Mouse (Mus musculus): ENCODE measurements around the gene Tacc2. TPM values are rescaled to one million over a fixed set of nuclear protein-coding genes. Genes with fewer than 3 reads are reported as not detected.

Tacc2 gene
- polyA plus RNA-seq, 1 experiment from 2014 or later = 17.3 TPM

DNA sequence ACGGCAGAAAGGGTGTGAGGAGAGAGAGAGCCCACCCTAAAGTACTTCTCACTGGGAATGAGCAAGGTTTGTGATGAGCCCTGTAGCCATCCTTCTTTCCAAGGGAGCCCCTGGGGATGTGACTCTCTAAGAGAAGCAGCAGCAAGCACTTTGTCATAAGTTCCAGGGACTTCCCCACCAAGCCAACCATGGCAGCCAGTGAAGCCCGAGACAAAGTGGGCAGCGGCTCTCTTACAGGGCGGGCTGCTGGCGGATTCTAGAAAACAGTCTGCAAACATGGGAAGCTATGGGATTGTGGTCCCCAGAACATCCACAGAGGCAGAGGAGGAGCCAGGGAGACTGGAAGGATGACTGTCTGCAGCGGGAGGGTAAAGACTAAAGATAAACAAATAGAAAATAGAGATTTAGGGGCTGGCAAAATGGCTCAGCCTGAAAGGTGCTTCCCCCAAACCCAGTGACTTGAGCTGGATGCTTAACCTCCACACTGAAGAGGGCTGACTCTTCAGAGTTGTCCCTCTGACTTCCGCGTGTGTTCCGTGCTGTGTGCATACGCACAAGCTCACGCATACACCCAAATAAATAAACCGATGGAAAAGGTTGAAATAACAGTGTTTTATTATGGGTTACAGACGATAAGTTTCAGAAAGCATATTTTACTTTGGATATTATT lies 118.6 kb downstream of the Tacc2 start:
- whole genome bisulfite sequencing = 76% methylated on average over 13 of the region's 13 CpGs
- DNase-seq (ENCODE audit: low spot score) (no peak), ATAC-seq (replicated peaks; ENCODE audit: low FRiP score) (no peak)
- Histone ChIP-seq H3K27ac (ENCODE audit: low read depth, low read length) (no peak overlapping the region), H3K9me3 (ENCODE audit: control insufficient read depth, low read length) (no peaks in the 10 kb centered on the region), H3K36me3 (ENCODE audit: control insufficient read depth, insufficient read depth, low read length) (no peaks in the 10 kb centered on the region), H3K27me3 (replicated peaks; ENCODE audit: control insufficient read depth, insufficient read depth, low read length) (peaks cover 8% of the 10 kb centered on the region; the same call in 1 of the 2 replicates), H3K9ac (ENCODE audit: low read depth, low read length) (no peak overlapping the region), H3K4me3 (ENCODE audit: low read depth, low read length) (no peak overlapping the region), H3K4me1 (replicated peaks; ENCODE audit: control insufficient read depth, insufficient read depth, low read length) (peaks cover 6% of the 10 kb centered on the region; the same call in 1 of the 2 replicates), H3K4me2 (no peak overlapping the region)

DNA sequence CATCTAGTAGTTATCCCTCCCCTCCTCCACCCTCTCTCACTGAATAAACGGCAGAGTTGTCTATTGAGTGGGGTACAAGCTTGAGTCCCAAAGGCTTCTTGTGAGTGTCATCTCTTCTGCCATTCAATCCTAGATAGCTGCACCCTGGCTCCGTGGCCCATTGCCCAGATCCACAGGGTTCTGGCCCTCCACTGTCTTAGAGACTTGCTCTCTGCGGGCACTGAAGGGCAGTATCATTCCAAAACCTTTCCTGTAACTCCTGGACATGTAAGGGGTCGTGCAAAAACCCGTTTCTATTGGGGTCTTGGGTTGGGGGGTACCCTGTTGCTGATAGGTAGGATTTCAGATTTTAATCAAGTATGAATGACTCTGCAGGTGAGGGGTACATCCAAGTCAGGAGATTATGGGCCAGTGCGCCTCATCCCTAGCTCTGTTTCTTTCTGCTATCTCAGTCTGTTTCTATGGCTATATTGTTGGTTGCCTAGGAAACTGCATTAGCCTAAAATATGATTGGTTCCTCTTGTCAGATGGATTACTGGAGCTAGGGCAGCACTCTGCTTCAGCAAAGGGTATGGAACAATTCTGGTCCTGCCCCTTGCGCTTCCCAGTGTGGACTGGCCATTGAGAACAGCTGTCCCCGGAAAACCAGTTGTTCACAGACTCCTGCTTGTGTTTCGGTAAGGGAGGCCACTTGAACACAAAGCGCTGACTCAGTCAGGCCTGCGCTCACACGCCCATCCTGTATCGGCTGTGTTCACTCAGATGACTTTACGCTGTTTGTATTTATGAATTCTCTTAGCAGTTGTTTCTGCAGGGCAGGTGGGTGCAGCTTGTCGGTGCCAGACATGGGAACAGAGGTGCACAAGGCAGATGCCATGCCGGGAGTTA lies 119.4 kb downstream of the Tacc2 start:
- no peak overlapping the region for H3K4me2 ChIP-seq
- 86% methylated on average over 16 of the region's 16 CpGs for WGBS
- H3K36me3 ChIP-seq (ENCODE audit: control insufficient read depth, insufficient read depth, low read length) = no peaks in the 10 kb centered on the region
- peaks cover 8% of the 10 kb centered on the region; the same call in 1 of the 2 replicates for H3K27me3 ChIP-seq (replicated peaks; ENCODE audit: control insufficient read depth, insufficient read depth, low read length)
- H3K27ac ChIP-seq (ENCODE audit: low read depth, low read length) = no peak overlapping the region
- H3K4me3 ChIP-seq (ENCODE audit: low read depth, low read length) = no peak overlapping the region
- DNase-seq (ENCODE audit: low spot score) (no peak), ATAC-seq (replicated peaks; ENCODE audit: low FRiP score) (no peak)
- H3K9me3 ChIP-seq (ENCODE audit: control insufficient read depth, low read length) = no peaks in the 10 kb centered on the region
- peaks cover 6% of the 10 kb centered on the region; the same call in 1 of the 2 replicates for H3K4me1 ChIP-seq (replicated peaks; ENCODE audit: control insufficient read depth, insufficient read depth, low read length)
- H3K9ac ChIP-seq (ENCODE audit: low read depth, low read length) = no peak overlapping the region

DNA sequence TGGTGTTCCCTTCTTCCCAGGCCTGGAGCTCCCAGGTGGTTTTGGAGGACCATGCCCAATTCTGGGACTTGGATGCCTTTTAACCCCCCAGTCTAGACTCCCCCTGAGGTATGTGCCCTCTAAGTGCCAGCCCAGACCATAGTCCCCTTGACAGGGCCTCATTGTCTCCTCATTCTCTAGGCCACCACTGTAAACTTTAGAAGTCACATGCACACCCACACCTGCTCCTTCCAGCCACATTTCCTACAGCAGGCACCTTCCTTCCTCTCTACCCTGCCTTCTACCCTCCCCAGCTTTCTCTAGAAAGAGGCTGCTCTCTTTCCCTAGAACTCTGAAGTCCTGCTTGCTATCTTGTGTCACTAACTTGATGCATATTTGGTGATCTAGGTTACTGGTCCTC lies 121.2 kb downstream of the Tacc2 start:
- Histone ChIP-seq H3K4me3 (ENCODE audit: low read depth, low read length) (no peak overlapping the region), H3K36me3 (ENCODE audit: control insufficient read depth, insufficient read depth, low read length) (no peaks in the 10 kb centered on the region), H3K27me3 (replicated peaks; ENCODE audit: control insufficient read depth, insufficient read depth, low read length) (no peaks in the 10 kb centered on the region), H3K4me2 (no peak overlapping the region), H3K9ac (ENCODE audit: low read depth, low read length) (no peak overlapping the region), H3K27ac (ENCODE audit: low read depth, low read length) (no peak overlapping the region), H3K4me1 (replicated peaks; ENCODE audit: control insufficient read depth, insufficient read depth, low read length) (peaks cover 3% of the 10 kb centered on the region; the same call in 1 of the 2 replicates), H3K9me3 (ENCODE audit: control insufficient read depth, low read length) (no peaks in the 10 kb centered on the region)
- 0 out of 2 replicates have a peak, but pooled peaks have one; percentile 29 for ATAC-seq (replicated peaks; ENCODE audit: low FRiP score)
- no peak for DNase-seq (ENCODE audit: low spot score)

DNA sequence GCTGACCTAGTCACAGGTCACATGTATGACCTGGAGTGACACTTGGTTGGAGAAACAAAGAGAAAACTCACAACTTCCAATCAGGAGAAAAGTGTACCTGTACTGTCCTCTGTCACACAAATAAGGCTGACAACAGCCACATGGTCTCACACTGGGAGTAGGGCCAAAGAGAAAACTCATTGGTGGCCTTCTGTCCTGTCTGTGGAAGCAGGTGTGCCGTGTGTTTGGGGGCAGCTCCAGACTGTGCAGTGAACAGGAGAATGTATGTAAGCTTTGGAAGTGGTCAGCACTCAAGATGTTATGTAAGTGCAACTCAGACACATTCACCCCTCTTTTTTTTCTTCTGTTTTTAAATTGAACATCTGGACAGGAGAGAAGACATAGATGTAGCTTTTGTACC lies 124.1 kb downstream of the Tacc2 start:
- Histone ChIP-seq H3K36me3 (ENCODE audit: control insufficient read depth, insufficient read depth, low read length) (no peaks in the 10 kb centered on the region), H3K27me3 (replicated peaks; ENCODE audit: control insufficient read depth, insufficient read depth, low read length) (no peaks in the 10 kb centered on the region), H3K4me1 (replicated peaks; ENCODE audit: control insufficient read depth, insufficient read depth, low read length) (no peaks in the 10 kb centered on the region), H3K9me3 (ENCODE audit: control insufficient read depth, low read length) (no peaks in the 10 kb centered on the region), H3K27ac (ENCODE audit: low read depth, low read length) (no peak overlapping the region), H3K4me3 (ENCODE audit: low read depth, low read length) (no peak overlapping the region), H3K4me2 (no peak overlapping the region), H3K9ac (ENCODE audit: low read depth, low read length) (no peak overlapping the region)
- 68% methylated on average over 1 of the region's 1 CpGs for WGBS
- DNase-seq (ENCODE audit: low spot score) (no peak), ATAC-seq (replicated peaks; ENCODE audit: low FRiP score) (no peak)

DNA sequence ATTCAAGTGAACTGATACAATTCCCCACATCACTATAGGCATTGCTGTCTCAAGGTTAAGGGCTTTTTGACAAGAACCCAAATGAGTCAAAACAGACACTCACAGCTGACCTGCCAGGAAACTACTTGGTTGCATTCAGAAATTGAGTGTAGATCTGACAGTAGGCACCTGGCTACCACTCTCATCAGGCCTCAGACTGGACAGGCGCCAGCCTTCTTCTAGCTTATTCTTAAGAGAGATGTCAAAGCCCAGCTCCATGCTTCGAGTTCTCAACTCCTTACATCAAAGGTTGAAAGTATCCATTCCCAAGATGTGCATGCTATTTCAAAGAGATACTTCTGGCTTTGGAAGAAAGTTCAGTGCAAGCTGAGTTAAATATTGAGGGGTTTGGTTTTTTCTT lies 128.0 kb downstream of the Tacc2 start:
- H3K4me1 ChIP-seq (replicated peaks; ENCODE audit: control insufficient read depth, insufficient read depth, low read length) = 0 out of 2 replicates have a peak, but pooled peaks cover 5% of the 10 kb centered on the region
- H3K27me3 ChIP-seq (replicated peaks; ENCODE audit: control insufficient read depth, insufficient read depth, low read length) = no peaks in the 10 kb centered on the region
- no peaks in the 10 kb centered on the region for H3K36me3 ChIP-seq (ENCODE audit: control insufficient read depth, insufficient read depth, low read length)
- H3K4me3 ChIP-seq (ENCODE audit: low read depth, low read length) = no peak overlapping the region
- DNase-seq (ENCODE audit: low spot score) (no peak), ATAC-seq (replicated peaks; ENCODE audit: low FRiP score) (no peak)
- H3K9ac ChIP-seq (ENCODE audit: low read depth, low read length) = no peak overlapping the region
- 83% methylated on average over 2 of the region's 2 CpGs for WGBS
- no peaks in the 10 kb centered on the region for H3K9me3 ChIP-seq (ENCODE audit: control insufficient read depth, low read length)
- no peak overlapping the region for H3K27ac ChIP-seq (ENCODE audit: low read depth, low read length)
- no peak overlapping the region for H3K4me2 ChIP-seq

DNA sequence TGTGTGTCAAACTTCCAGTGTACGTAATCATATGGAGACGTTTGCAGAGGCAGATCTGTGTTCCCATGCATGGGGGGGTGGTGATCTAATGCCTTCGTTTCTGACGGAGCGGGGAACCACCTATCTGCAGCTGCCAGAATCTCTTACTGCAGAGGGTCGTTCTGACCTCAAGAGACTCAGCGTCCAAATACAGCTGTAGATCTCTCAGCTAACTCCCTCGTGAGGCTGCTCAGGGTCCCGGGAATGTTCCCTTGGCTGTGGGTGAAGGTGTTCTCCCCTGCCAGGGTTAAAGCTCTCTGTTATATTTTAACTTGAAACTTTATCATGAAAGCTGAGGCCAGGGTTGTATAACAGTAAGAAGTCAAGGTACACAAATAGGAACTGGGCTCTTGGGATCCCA lies 131.7 kb downstream of the Tacc2 start:
- no peak for ATAC-seq (replicated peaks; ENCODE audit: low FRiP score)
- no peak overlapping the region for H3K27ac ChIP-seq (ENCODE audit: low read depth, low read length)
- 0 out of 2 replicates have a peak, but pooled peaks cover 5% of the 10 kb centered on the region for H3K4me1 ChIP-seq (replicated peaks; ENCODE audit: control insufficient read depth, insufficient read depth, low read length)
- no peak overlapping the region for H3K4me3 ChIP-seq (ENCODE audit: low read depth, low read length)
- H3K4me2 ChIP-seq = peak overlapping the region; percentile 29; the same call in 1 of the 2 replicates
- no peaks in the 10 kb centered on the region for H3K36me3 ChIP-seq (ENCODE audit: control insufficient read depth, insufficient read depth, low read length)
- no peak overlapping the region for H3K9ac ChIP-seq (ENCODE audit: low read depth, low read length)
- no peak for DNase-seq (ENCODE audit: low spot score)
- 50% methylated on average over 9 of the region's 9 CpGs for WGBS
- no peaks in the 10 kb centered on the region for H3K9me3 ChIP-seq (ENCODE audit: control insufficient read depth, low read length)
- H3K27me3 ChIP-seq (replicated peaks; ENCODE audit: control insufficient read depth, insufficient read depth, low read length) = no peaks in the 10 kb centered on the region

DNA sequence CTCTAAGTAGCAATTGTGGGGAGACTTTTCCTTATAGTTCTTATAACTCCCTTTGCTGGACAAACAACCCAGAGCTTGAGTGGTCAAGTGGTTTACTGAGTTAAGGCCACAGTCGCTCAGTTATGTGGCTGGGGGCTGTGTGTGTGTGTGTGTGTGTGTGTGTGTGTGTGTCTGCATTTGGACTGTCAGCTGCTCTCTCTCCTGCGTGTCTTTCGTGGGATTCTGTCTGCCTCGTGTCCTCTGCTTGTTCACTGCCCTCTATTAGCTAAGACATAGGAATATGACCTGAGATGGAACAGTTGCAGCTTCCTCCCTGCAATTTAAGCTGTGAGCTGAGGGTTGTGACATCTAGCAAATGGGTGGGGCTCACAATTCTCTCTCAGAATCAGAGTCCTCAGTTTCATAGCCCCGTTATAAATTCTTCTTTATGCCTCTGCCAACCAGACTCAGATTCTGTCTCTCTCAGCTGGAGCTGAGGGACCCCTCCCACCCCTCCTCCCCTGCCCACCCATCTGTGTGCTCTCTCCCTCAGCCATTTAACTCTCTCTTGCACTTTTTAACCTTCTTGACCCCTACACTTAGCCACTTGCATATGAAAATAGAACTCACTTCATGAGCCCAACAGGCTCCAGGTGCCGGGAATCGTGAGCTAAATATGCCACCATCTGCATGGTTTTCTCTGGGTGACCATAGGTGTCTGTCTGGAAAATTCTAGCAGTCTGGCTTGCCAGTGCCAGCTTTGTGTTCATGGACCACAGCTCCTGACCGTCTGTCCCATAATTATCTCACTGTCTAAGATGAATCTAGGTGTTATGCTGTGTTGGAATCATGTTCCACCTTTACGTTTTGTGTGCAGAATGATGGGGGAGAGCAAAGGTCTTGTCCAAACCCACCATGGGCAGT lies 132.4 kb downstream of the Tacc2 start:
- Histone ChIP-seq H3K9ac (ENCODE audit: low read depth, low read length) (no peak overlapping the region), H3K27ac (ENCODE audit: low read depth, low read length) (no peak overlapping the region), H3K27me3 (replicated peaks; ENCODE audit: control insufficient read depth, insufficient read depth, low read length) (no peaks in the 10 kb centered on the region), H3K4me1 (replicated peaks; ENCODE audit: control insufficient read depth, insufficient read depth, low read length) (0 out of 2 replicates have a peak, but pooled peaks cover 5% of the 10 kb centered on the region), H3K4me3 (ENCODE audit: low read depth, low read length) (no peak overlapping the region), H3K4me2 (no peak overlapping the region), H3K36me3 (ENCODE audit: control insufficient read depth, insufficient read depth, low read length) (no peaks in the 10 kb centered on the region), H3K9me3 (ENCODE audit: control insufficient read depth, low read length) (no peaks in the 10 kb centered on the region)
- WGBS = 72% methylated on average over 9 of the region's 9 CpGs
- no peak for ATAC-seq (replicated peaks; ENCODE audit: low FRiP score)
- DNase-seq (ENCODE audit: low spot score) = no peak

DNA sequence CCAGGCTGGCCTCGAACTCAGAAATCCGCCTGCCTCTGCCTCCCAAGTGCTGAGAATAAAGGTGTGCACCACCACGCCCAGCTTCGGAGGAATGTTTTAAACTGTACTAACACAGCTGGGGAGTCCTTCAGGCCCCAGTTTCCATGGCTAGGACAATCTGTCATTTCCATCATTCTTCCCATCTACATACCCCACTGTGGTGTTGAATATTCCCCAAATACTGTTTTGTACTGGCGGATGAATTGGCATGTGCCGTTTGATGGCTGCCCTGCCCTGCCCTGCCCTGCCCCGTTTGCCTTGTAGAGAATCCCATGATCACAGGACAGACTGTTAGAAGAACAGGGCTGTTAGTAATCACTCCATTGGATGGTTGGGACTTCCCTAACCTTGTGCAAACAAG lies 134.6 kb downstream of the Tacc2 start:
- no peak overlapping the region for H3K4me2 ChIP-seq
- H3K4me1 ChIP-seq (replicated peaks; ENCODE audit: control insufficient read depth, insufficient read depth, low read length) = 0 out of 2 replicates have a peak, but pooled peaks cover 5% of the 10 kb centered on the region
- H3K36me3 ChIP-seq (ENCODE audit: control insufficient read depth, insufficient read depth, low read length) = no peaks in the 10 kb centered on the region; the same call in 1 of the 2 replicates
- H3K9me3 ChIP-seq (ENCODE audit: control insufficient read depth, low read length) = no peaks in the 10 kb centered on the region
- no peak overlapping the region for H3K9ac ChIP-seq (ENCODE audit: low read depth, low read length)
- ATAC-seq (replicated peaks; ENCODE audit: low FRiP score) (no peak), DNase-seq (ENCODE audit: low spot score) (no peak)
- H3K27ac ChIP-seq (ENCODE audit: low read depth, low read length) = no peak overlapping the region
- WGBS = 93% methylated on average over 6 of the region's 7 CpGs
- H3K4me3 ChIP-seq (ENCODE audit: low read depth, low read length) = no peak overlapping the region
- no peaks in the 10 kb centered on the region for H3K27me3 ChIP-seq (replicated peaks; ENCODE audit: control insufficient read depth, insufficient read depth, low read length)
